Mouse (Mus musculus): ENCODE results near the gene Scgb2b24.

The Scgb2b24 gene

GRCm38 (mm10) chr7:33739212-33739611 lies at the start of gene Scgb2b24:
Gene Scgb2b24 (minus strand): TSS chr7:33739312.
- in situ Hi-C loops (cut with MboI, MseI) = no loop called here

- in situ Hi-C loops (cut with MboI, MseI) = no loop called here
These were observed 4.4 kb upstream of the Scgb2b24 start, which contains the start of gene Scgb1b24 for GRCm38 (mm10) chr7:33743499-33743898. Gene Scgb1b24 (plus strand): TSS chr7:33743799.

GRCm38 (mm10) chr7:33689864-33690263 lies 49.2 kb downstream of the Scgb2b24 start:
- in situ Hi-C loops (cut with MboI, MseI) = no loop called here
